In the genomic region with DNA sequence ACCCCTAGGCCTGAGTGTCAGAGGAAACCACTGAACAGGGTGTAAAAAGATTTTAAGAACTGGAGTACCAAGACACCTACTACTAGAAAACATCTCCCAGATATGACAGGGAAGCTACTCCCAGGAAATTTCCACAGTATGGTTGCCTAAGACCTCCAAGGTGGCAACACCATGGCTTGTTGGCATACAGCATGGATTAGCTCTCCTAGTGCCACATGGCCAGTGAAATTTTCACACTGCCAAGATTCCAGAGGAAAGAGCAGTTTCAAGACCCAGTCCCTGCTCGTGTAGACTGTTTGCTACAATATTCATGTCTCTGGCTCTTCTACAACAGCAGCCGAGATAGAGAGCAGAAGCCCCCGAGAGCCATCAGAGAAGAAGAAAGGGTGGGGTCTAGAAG, we compare ENCODE assay signal across 24 mouse cellular contexts.
"Had no signal": no experiment of that assay in that cellular context is flagged by ENCODE, and none has a peak within 500 bp of the region (broad histone marks: within the 10 kb centered on the region; RNA-seq: fewer than 3 reads in every experiment).

No protein-coding gene starts in this region.

- ATAC-seq: hindbrain, embryonic 16.5 days; inflammation-experienced regulatory T-cells, adult 6 months; intestine, embryonic 15.5 days; intestine, postnatal 0 days had no signal

- H3K9ac ChIP-seq: heart, embryonic 12.5 days; hindbrain, embryonic 12.5 days; hindbrain, embryonic 14.5 days; intestine, embryonic 15.5 days; limb, embryonic 12.5 days; liver, embryonic 14.5 days had no signal

- H3K36me3 ChIP-seq: heart, embryonic 10.5 days; heart, embryonic 12.5 days; hindbrain, embryonic 10.5 days; hindbrain, embryonic 12.5 days; intestine, embryonic 15.5 days; limb, embryonic 10.5 days; limb, embryonic 12.5 days had no signal

- DNase-seq: gastrocnemius, postnatal 14 days; heart, adult 18-20 months; heart, postnatal 10 days; heart, postnatal 4 days; kidney, adult 18-20 months; kidney, adult 8-10 months; kidney, postnatal 10 days; kidney, postnatal 25 days; kidney, postnatal 4 days; lung, adult 18-20 months had no signal

- H3K4me3 ChIP-seq: heart, embryonic 10.5 days; heart, embryonic 12.5 days; hindbrain, embryonic 10.5 days; hindbrain, embryonic 12.5 days; intestine, embryonic 15.5 days; layer of hippocampus, adult 2 months; left cerebral cortex, adult 2 months; limb, embryonic 10.5 days; limb, embryonic 12.5 days had no signal

- H3K27ac ChIP-seq: heart, embryonic 10.5 days; hindbrain, embryonic 10.5 days; hindbrain, embryonic 12.5 days; hindbrain, embryonic 14.5 days; intestine, embryonic 15.5 days; layer of hippocampus, adult 2 months; left cerebral cortex, adult 2 months; limb, embryonic 10.5 days; limb, embryonic 12.5 days; liver, embryonic 14.5 days had no signal

- H3K4me1 ChIP-seq: heart, embryonic 12.5 days had no signal

- H3K9me3 ChIP-seq: heart, embryonic 10.5 days; heart, embryonic 12.5 days; hindbrain, embryonic 10.5 days; hindbrain, embryonic 12.5 days; intestine, embryonic 15.5 days; limb, embryonic 10.5 days; limb, embryonic 12.5 days had no signal
